Mouse (Mus musculus) heart, postnatal 0 days (tissue): ENCODE results near the gene Rrnad1. TPM values are rescaled to one million over a fixed set of nuclear protein-coding genes. Genes with fewer than 3 reads are reported as not detected.
A peak's percentile ranks its signal among the peaks of the same experiment; 100 is the strongest.

Experiments
- ATAC-seq: fragments of 200-750 bp; cut with Nextera tagmentation; 2 replicates; pipeline ENCODE4 v1.8.0; 2017; ENCODE audit warnings: low read depth, moderate number of reproducible peaks, moderate library complexity; ENCODE audit not compliant: insufficient read depth
- DNase-seq: peaks from one replicate; pipeline ENCODE4 v3.0.0-alpha.2; 2016; ENCODE audit warnings: low spot score
- H3K27ac ChIP-seq: fragments of 300-500 bp; sonication (generic); 2 replicates; pipeline ENCODE4 v1.5.1; 2014; ENCODE audit warnings: low read depth, mild to moderate bottlenecking
- H3K27me3 ChIP-seq: fragments of 300-500 bp; sonication (generic); 2 replicates; pipeline ENCODE4 v1.6.1; 2014; ENCODE audit warnings: low read length, mixed read lengths; ENCODE audit not compliant: control insufficient read depth, insufficient read depth
- H3K36me3 ChIP-seq: fragments of 300-500 bp; sonication (generic); replicated peaks from 2 replicates; pipeline ENCODE4 v1.6.1; 2014; ENCODE audit warnings: low read length, mixed read lengths; ENCODE audit not compliant: control insufficient read depth, insufficient read depth
- H3K4me1 ChIP-seq: fragments of 300-500 bp; sonication (generic); 2 replicates; pipeline ENCODE4 v1.6.1; 2014; ENCODE audit warnings: antibody characterized with exemption; ENCODE audit not compliant: control insufficient read depth, insufficient read depth
- H3K4me2 ChIP-seq: fragments of 300-500 bp; sonication (generic); 2 replicates; pipeline ENCODE4 v1.6.1; 2014; ENCODE audit warnings: low read depth, mild to moderate bottlenecking, low read length, moderate library complexity
- H3K4me3 ChIP-seq: fragments of 300-500 bp; sonication (generic); 2 replicates; pipeline ENCODE4 v1.5.1; 2014; ENCODE audit warnings: low read depth, low read length
- H3K9ac ChIP-seq: fragments of 300-500 bp; sonication (generic); replicated peaks from 2 replicates; pipeline ENCODE4 v1.6.1; 2014; ENCODE audit warnings: low read depth, low read length, mixed read lengths
- H3K9me3 ChIP-seq: fragments of 300-500 bp; sonication (generic); replicated peaks from 2 replicates; pipeline ENCODE4 v1.6.1; 2016; ENCODE audit warnings: low read length; ENCODE audit not compliant: control insufficient read depth
- CTCF ChIP-seq: IDR thresholded peaks from 2 replicates; pipeline ENCODE4 v1.5.1; 2016; ENCODE audit warnings: antibody characterized with exemption, control low read depth, low read depth
- EP300 ChIP-seq: IDR thresholded peaks from 2 replicates; pipeline ENCODE4 v1.6.1; 2016; ENCODE audit warnings: antibody characterized with exemption, low read depth
- WGBS: fragments of 180-500 bp; shearing (Covaris S2); extraction: QIAGEN DNeasy Blood & Tissue Kit; methylation state at CpG from one replicate; pipeline ENCODE4 v1.1.7; 2014; 5-methylcytosine and 5-hydroxymethylcytosine counted together
- polyA plus RNA-seq: library from polyadenylated mRNA; unstranded; fragments of >200 nt; fragmentation: Nextera tagmentation; extraction: Ambion mirVana; gene quantifications from 2 replicates; pipeline ENCODE4 v1.2.1, GENCODE M21; 2015
- total RNA-seq: library from RNA; depleted of rRNA; stranded (reverse); fragments of >200 nt; gene quantifications from 2 replicates; pipeline ENCODE4 v1.2.3, GENCODE M21; 2014; ENCODE audit warnings: low replicate concordance

Rrnad1 gene
- total and polyA plus RNA-seq, 2 experiments from 2014 or later = 8.0 to 56.8 TPM

DNA sequence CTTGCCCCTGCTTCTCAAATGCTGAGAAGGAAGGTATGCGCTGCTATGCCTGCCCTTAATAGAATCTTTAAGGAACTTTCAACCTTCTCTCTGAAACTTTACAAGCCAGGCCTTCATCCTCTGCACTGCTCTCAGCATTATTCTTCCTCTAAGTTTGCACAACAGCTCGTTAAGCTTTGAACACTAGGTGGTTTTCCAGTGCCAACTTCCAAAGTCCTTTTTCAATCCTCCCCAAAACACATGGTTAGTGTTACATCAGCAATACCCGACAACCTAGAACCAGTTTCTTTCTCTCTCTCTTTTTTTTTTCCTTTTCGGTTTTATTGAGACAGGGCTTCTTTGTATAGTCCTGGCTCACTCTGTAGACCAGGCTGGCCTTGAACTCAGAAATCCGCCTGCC is 3.5 kb upstream of the Rrnad1 start:
- ATAC-seq (no peak), DNase-seq (no peak)
- TF ChIP-seq EP300 (no peak), CTCF (no peak)
- Histone ChIP-seq H3K27ac (no peak overlapping the region), H3K4me3 (no peak overlapping the region), H3K9ac (no peak overlapping the region), H3K36me3 (peaks cover 55% of the 10 kb centered on the region), H3K27me3 (no peaks in the 10 kb centered on the region), H3K4me2 (no peak overlapping the region), H3K9me3 (no peaks in the 10 kb centered on the region), H3K4me1 (peaks cover 12% of the 10 kb centered on the region)
- WGBS = 87% methylated on average over 5 of the region's 5 CpGs

DNA sequence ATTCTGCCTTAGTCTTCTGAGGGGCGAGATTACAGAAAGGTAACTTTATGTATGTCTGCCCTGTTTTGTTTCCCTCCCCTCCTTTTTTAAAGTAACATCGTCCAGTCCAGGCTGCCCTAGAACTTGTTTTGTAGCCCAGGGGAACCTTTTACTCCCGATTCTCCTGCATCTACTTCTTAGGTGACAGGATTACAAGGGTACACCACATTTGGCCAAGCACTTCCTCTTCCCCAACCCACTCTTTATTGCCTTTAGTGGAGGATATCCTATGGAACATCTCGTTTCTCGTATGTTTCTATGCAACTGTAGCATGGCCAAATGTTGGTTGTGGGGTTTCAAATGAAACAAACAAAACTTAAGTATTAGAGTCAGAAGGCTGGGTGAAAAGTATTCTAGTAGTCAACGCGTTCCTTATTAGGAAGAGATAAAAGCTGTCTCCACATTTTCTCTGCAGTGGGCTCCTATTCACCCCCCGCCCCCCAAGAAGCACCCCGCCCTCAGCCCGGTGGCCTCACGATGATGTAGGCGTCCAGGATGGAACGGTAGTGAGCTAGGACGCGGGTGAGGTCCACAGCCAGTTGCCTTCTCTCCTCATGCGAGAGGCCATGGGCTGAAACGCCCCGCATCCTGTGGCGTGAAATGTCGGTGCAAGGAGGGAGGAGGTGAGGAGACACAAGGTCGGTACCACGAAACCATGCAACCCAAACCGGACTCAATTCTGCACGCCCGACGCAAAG is 1.0 kb downstream of the Rrnad1 start:
- H3K9ac ChIP-seq = peak overlapping the region; percentile 92
- DNase-seq = no peak
- no peaks in the 10 kb centered on the region for H3K27me3 ChIP-seq
- ATAC-seq = peak; percentile 14
- 4% methylated on average over 26 of the region's 26 CpGs for WGBS
- peak overlapping the region; percentile 95 for H3K4me2 ChIP-seq
- peak overlapping the region; percentile 91 for H3K4me3 ChIP-seq
- H3K27ac ChIP-seq = peak overlapping the region; percentile 90
- H3K4me1 ChIP-seq = peaks cover 14% of the 10 kb centered on the region
- no peak for TF ChIP-seq EP300
- no peak for TF ChIP-seq CTCF
- no peaks in the 10 kb centered on the region for H3K9me3 ChIP-seq
- peaks cover 59% of the 10 kb centered on the region for H3K36me3 ChIP-seq

DNA sequence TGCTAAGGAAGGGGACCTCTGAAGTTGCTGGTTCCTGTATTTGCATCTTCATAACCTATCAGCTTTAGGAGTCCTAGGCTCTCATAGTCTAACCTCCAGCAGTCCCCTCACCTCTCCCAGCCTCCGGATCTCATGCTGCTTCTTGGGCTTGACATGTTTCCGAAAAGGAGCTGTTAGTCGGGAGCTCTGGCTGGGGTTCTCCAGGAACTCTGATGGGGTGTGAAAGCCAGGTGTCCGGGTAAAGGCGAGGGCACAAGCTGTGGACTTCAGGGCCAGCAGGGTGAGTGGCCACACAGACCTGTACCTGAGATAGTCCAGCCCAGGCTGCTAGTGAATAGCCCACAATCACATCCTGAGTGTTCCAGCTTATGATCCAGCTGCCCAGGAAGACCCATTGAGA is 3.1 kb downstream of the Rrnad1 start:
- WGBS = 91% methylated on average over 5 of the region's 5 CpGs
- H3K4me2 ChIP-seq = no peak overlapping the region
- peaks cover 61% of the 10 kb centered on the region for H3K36me3 ChIP-seq
- TF ChIP-seq CTCF (no peak), EP300 (no peak)
- no peak overlapping the region for H3K27ac ChIP-seq
- ATAC-seq = no peak
- H3K9ac ChIP-seq = no peak overlapping the region
- H3K9me3 ChIP-seq = no peaks in the 10 kb centered on the region
- H3K4me1 ChIP-seq = peaks cover 14% of the 10 kb centered on the region
- DNase-seq = no peak
- no peaks in the 10 kb centered on the region for H3K27me3 ChIP-seq
- H3K4me3 ChIP-seq = no peak overlapping the region

DNA sequence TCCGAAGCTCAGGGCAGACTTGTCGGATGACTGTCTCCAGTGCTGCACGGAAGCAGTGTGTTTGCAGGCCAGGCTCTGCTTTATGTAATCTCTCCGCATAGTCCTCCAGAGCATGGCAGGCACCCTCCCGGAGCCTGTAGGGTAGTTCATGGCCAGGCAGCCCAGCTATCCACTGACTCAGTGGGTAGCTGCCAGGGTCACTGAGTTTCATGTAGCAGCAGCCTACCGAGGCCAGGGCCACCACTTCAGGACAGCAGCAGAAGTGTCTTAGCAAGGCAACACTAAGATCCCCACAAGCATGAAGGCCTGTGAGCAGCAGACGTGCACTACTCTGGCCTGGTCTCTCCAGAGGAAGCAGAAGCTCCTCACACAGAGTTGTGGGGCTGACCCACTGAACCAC is 5.5 kb downstream of the Rrnad1 start:
- Histone ChIP-seq H3K36me3 (peaks cover 59% of the 10 kb centered on the region), H3K4me1 (peaks cover 10% of the 10 kb centered on the region), H3K27me3 (no peaks in the 10 kb centered on the region), H3K4me3 (no peak overlapping the region), H3K9me3 (no peaks in the 10 kb centered on the region), H3K27ac (no peak overlapping the region), H3K4me2 (no peak overlapping the region), H3K9ac (no peak overlapping the region)
- no peak for DNase-seq
- no peak for TF ChIP-seq CTCF
- no peak for TF ChIP-seq EP300
- ATAC-seq = no peak
- whole genome bisulfite sequencing = 79% methylated on average over 7 of the region's 7 CpGs

DNA sequence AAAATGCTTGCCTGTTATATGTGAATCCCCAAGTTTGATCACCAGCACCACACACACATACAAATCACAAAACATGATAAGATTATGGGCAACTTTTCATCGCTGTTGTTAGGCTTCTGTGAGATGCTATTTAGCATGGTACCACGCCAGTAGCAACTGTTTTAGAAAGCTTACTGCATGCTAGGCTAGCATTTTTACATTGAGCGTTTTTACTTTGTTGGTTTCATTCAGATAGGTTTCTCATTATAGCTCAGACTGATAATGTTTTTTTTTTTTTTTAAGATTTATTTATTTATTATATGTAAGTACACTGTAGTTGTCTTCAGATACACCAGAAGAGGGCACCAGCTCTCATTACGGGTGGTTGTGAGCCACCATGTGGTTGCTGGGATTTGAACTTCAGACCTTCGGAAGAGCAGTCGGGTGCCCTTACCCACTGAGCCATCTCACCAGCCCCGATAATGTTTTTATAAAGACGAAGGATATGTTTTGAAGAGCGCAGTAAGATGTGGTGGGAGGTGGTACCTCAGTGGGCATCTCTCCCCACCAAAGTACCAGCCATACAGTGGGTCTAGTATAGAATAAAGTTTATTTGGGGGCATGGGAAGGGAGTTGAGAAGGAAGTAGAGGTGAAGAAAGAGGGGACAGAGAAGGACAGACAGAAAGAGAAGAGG is 10.1 kb downstream of the Rrnad1 start:
- no peak; the same call in 1 of the 2 replicates for TF ChIP-seq CTCF
- TF ChIP-seq EP300 = no peak
- peaks cover 52% of the 10 kb centered on the region for H3K36me3 ChIP-seq
- no peaks in the 10 kb centered on the region for H3K9me3 ChIP-seq
- 0 out of 2 replicates have a peak overlapping the region, but pooled peaks have one; percentile 86 for H3K27ac ChIP-seq
- H3K4me1 ChIP-seq = peaks cover 5% of the 10 kb centered on the region; the same call in 1 of the 2 replicates
- no peak for DNase-seq
- peak overlapping the region; percentile 82 for H3K4me2 ChIP-seq
- no peaks in the 10 kb centered on the region for H3K27me3 ChIP-seq
- 63% methylated on average over 9 of the region's 9 CpGs for WGBS
- peak overlapping the region; percentile 65 for H3K4me3 ChIP-seq
- no peak for ATAC-seq
- peak overlapping the region; percentile 89 for H3K9ac ChIP-seq
